Mouse (Mus musculus): ENCODE results near the gene Irs4. TPM values are rescaled to one million over a fixed set of nuclear protein-coding genes. Genes with fewer than 3 reads are reported as not detected.

Irs4 gene
- polyA plus RNA-seq (2015; fragmentation: Nextera tagmentation; extraction: Ambion mirVana) = not detected in 2 replicates

GRCm38 (mm10) chrX:141724937-141725918 lies at the start of gene Irs4:
Gene Irs4, minus strand, starts transcription at chrX:141725263.
- H3K4me2 ChIP-seq = peak within 1 kb of the TSS; percentile 63
- peaks cover 13% of the 10 kb centered on the region for H3K4me1 ChIP-seq
- H3K27ac ChIP-seq = no peak within 1 kb of the TSS
- peak; percentile 57; the same call in 1 of the 2 replicates for ATAC-seq (ENCODE audit: borderline replicate concordance, extremely low read depth, low FRiP score, low TSS enrichment)
- WGBS = 25% methylated on average over 44 of the region's 51 CpGs
- H3K9me3 ChIP-seq = no peaks in the 10 kb centered on the region
- peaks cover 74% of the 10 kb centered on the region for H3K27me3 ChIP-seq
- H3K4me3 ChIP-seq = peak within 1 kb of the TSS; percentile 34
- H3K9ac ChIP-seq = no peak within 1 kb of the TSS
- H3K36me3 ChIP-seq = no peaks in the 10 kb centered on the region

GRCm38 (mm10) chrX:141750360-141750759 lies 25.3 kb upstream of the Irs4 start:
- no peaks in the 10 kb centered on the region for H3K4me1 ChIP-seq
- no peaks in the 10 kb centered on the region for H3K9me3 ChIP-seq
- no peak overlapping the region for H3K4me2 ChIP-seq
- H3K4me3 ChIP-seq = no peak overlapping the region
- H3K27ac ChIP-seq = no peak overlapping the region
- H3K9ac ChIP-seq = no peak overlapping the region
- no peak for ATAC-seq (ENCODE audit: borderline replicate concordance, extremely low read depth, low FRiP score, low TSS enrichment)
- WGBS = 60% methylated on average over 2 of the region's 2 CpGs
- H3K27me3 ChIP-seq = no peaks in the 10 kb centered on the region
- H3K36me3 ChIP-seq = no peaks in the 10 kb centered on the region

- H3K4me3 ChIP-seq = no peak overlapping the region
- H3K4me2 ChIP-seq = no peak overlapping the region
- H3K27ac ChIP-seq = no peak overlapping the region
- 42% methylated on average over 5 of the region's 5 CpGs for WGBS
- no peak for ATAC-seq (ENCODE audit: borderline replicate concordance, extremely low read depth, low FRiP score, low TSS enrichment)
- no peaks in the 10 kb centered on the region for H3K36me3 ChIP-seq
- no peaks in the 10 kb centered on the region for H3K9me3 ChIP-seq
- H3K9ac ChIP-seq = no peak overlapping the region
- peaks cover 33% of the 10 kb centered on the region for H3K27me3 ChIP-seq
- peaks cover 8% of the 10 kb centered on the region for H3K4me1 ChIP-seq
These were observed 4.5 kb upstream of the Irs4 start for GRCm38 (mm10) chrX:141729570-141729969.

- no peak overlapping the region for H3K27ac ChIP-seq
- H3K9me3 ChIP-seq = no peaks in the 10 kb centered on the region
- H3K4me1 ChIP-seq = peaks cover 13% of the 10 kb centered on the region
- peaks cover 79% of the 10 kb centered on the region for H3K27me3 ChIP-seq
- H3K4me2 ChIP-seq = peak overlapping the region; percentile 63
- no peak for ATAC-seq (ENCODE audit: borderline replicate concordance, extremely low read depth, low FRiP score, low TSS enrichment)
- WGBS = 17% methylated on average over 52 of the region's 52 CpGs
- H3K4me3 ChIP-seq = peak overlapping the region; percentile 34
- H3K36me3 ChIP-seq = no peaks in the 10 kb centered on the region
- no peak overlapping the region for H3K9ac ChIP-seq
These were observed 622 bp downstream of the Irs4 start for GRCm38 (mm10) chrX:141724391-141724891.

- Histone ChIP-seq H3K9me3 (no peaks in the 10 kb centered on the region), H3K4me2 (peak overlapping the region; percentile 63), H3K9ac (no peak overlapping the region), H3K27ac (no peak overlapping the region), H3K36me3 (no peaks in the 10 kb centered on the region), H3K4me1 (peaks cover 13% of the 10 kb centered on the region), H3K27me3 (peaks cover 80% of the 10 kb centered on the region), H3K4me3 (peak overlapping the region; percentile 34)
- 21% methylated on average over 16 of the region's 16 CpGs for WGBS
- ATAC-seq (ENCODE audit: borderline replicate concordance, extremely low read depth, low FRiP score, low TSS enrichment) = no peak
These were observed 1.1 kb downstream of the Irs4 start for GRCm38 (mm10) chrX:141723936-141724335.

GRCm38 (mm10) chrX:141721725-141722124 lies 3.3 kb downstream of the Irs4 start:
- Histone ChIP-seq H3K4me2 (peak overlapping the region; percentile 64), H3K4me3 (peak overlapping the region; percentile 32), H3K27ac (no peak overlapping the region), H3K9ac (no peak overlapping the region), H3K36me3 (no peaks in the 10 kb centered on the region), H3K4me1 (peaks cover 13% of the 10 kb centered on the region), H3K27me3 (peaks cover 77% of the 10 kb centered on the region), H3K9me3 (no peaks in the 10 kb centered on the region)
- 12% methylated on average over 30 of the region's 33 CpGs for WGBS
- no peak for ATAC-seq (ENCODE audit: borderline replicate concordance, extremely low read depth, low FRiP score, low TSS enrichment)

Other genes with a start within 250 kb of the Irs4 start
- gene Col4a5, start 249.9 kb downstream of the Irs4 start, polyA plus RNA-seq (2015; fragmentation: Nextera tagmentation; extraction: Ambion mirVana) = 27.9 and 30.4 TPM in 2 replicates
- not detected in 2 replicates for gene Gm15294, start 150.0 kb upstream of the Irs4 start, polyA plus RNA-seq (2015; fragmentation: Nextera tagmentation; extraction: Ambion mirVana)

All from lung, embryonic 15.5 days (tissue).